Mouse (Mus musculus): ENCODE data around the gene Cd52. TPM values are rescaled to one million over a fixed set of nuclear protein-coding genes. Genes with fewer than 3 reads are reported as not detected.

Cd52 gene
- polyA plus RNA-seq, 1 experiment from 2014 or later, result 10.6 TPM

DNA sequence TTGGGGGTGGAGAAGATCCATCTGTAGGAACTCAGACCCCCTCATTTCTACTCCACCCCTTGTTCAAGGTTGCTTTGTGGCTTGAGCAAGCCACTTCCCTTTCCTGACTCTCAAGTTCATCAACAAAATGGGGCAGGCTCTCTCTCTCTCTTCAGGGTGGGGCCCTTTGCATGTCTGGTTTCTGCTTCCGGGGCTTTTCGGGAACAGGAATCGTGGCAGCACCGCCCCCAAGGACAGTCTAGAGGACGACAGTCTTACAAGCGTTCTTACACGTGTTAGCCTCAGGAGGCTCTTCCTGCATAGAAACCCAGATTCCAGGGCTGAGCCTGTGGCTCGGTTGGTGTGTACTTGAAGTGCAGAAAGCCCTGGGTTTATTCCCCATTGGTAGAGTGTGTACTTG, 22.1 kb upstream of the Cd52 start:
- Histone ChIP-seq H3K4me2 (replicated peaks) (no peak overlapping the region), H3K9ac (no peak overlapping the region), H3K27ac (no peak overlapping the region), H3K9me3 (no peaks in the 10 kb centered on the region), H3K36me3 (no peaks in the 10 kb centered on the region), H3K4me3 (no peak overlapping the region), H3K4me1 (peaks cover 11% of the 10 kb centered on the region), H3K27me3 (no peaks in the 10 kb centered on the region)
- 78% methylated on average over 8 of the region's 8 CpGs for WGBS
- no peak for ATAC-seq (ENCODE audit: low FRiP score, low read depth)

DNA sequence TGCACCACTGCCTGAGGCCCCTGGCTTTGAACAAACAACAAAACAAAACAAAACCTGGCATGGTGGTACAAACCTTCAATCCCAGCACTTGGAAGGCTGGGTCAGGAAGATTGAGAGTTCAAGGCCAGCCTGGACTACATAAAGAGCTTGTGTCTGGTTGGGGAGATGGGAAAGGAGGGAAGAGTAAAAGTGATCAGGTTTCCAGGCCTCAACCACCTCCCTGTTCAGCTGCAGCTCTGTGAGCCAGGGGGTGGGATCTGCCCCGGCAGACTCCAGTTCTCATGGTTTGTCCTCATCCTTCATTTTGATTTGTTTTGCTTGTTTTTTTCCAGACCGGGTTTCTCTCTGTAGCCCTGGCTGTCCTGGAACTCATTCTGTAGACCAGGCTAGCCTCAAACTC, 21.6 kb upstream of the Cd52 start:
- no peak for ATAC-seq (ENCODE audit: low FRiP score, low read depth)
- Histone ChIP-seq H3K27me3 (no peaks in the 10 kb centered on the region), H3K9me3 (no peaks in the 10 kb centered on the region), H3K4me1 (peaks cover 11% of the 10 kb centered on the region), H3K4me3 (no peak overlapping the region), H3K36me3 (no peaks in the 10 kb centered on the region), H3K9ac (no peak overlapping the region), H3K4me2 (replicated peaks) (no peak overlapping the region), H3K27ac (no peak overlapping the region)
- 96% methylated on average over 2 of the region's 2 CpGs for WGBS

DNA sequence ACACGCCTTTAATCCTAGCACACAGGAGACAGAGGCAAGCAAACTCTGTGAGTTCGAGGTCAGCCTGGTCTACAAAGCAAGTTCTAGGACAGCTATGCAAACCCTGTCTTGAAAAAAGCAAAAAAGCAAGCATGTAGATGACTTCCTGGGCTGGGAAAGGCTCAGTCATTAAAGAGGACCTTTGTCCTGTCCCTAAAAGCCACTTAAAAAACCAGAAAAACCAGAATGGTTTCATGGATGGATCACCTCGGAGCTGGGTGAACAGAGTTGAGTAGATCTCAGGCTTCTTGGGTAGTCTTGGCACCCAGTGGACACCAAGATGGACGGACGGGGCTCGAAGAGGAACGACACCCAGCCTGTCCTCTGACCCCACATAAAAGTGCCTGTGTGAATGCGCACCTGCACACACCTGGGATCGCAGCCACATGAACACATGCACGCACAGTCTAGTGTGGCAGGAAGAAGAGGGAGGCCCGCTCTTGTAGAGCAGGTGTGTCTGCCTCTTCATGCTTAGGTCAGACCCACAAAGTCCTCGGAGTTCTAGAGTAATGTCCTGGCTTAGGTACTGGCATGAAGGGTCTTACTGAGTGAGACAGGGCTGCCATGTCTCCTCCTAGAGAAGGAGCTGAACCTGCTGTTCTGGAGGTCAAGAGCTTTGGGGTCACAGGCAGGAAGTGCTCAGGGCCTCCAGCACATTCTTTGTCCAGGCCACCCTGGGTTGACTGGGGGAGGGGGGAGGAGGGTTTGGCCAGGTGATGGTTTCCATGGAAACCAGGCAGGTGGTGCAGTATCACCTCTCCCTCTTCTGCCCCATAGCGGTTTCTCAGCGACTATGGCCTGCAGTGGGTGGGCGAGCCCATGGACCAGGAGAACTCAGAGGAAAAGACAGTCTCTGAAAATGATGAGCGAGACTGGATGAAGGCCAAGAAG, 20.6 kb upstream of the Cd52 start:
- Histone ChIP-seq H3K9ac (no peak overlapping the region), H3K36me3 (no peaks in the 10 kb centered on the region), H3K4me3 (no peak overlapping the region), H3K4me2 (replicated peaks) (no peak overlapping the region), H3K27ac (no peak overlapping the region), H3K9me3 (no peaks in the 10 kb centered on the region), H3K4me1 (peaks cover 11% of the 10 kb centered on the region), H3K27me3 (no peaks in the 10 kb centered on the region)
- 81% methylated on average over 16 of the region's 16 CpGs for WGBS
- ATAC-seq (ENCODE audit: low FRiP score, low read depth), result no peak

DNA sequence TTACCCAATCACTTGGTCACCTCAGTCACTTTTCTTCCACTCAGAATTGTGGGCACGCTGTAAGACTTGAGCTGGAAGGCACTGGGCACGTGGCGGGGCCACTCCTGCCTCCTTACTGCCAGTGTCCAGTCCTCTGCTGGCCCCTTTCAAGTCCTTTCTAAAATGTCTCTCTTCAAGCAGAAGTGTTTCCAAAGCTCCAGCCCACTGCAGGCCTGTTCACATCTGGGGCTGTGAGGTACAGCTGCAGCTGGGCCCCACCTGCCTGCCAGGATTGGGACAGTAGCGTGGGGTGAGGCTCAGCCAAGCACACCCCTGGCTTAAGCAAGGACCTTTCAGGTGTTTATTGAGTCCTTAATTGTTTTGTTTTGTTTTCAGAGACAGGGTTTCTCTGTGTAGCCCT, 19.2 kb upstream of the Cd52 start:
- no peak overlapping the region for H3K27ac ChIP-seq
- no peaks in the 10 kb centered on the region for H3K36me3 ChIP-seq
- no peak for ATAC-seq (ENCODE audit: low FRiP score, low read depth)
- H3K9ac ChIP-seq, result no peak overlapping the region
- 85% methylated on average over 4 of the region's 4 CpGs for WGBS
- H3K27me3 ChIP-seq, result no peaks in the 10 kb centered on the region
- H3K9me3 ChIP-seq, result no peaks in the 10 kb centered on the region
- H3K4me3 ChIP-seq, result no peak overlapping the region
- peaks cover 11% of the 10 kb centered on the region for H3K4me1 ChIP-seq
- H3K4me2 ChIP-seq (replicated peaks), result no peak overlapping the region

DNA sequence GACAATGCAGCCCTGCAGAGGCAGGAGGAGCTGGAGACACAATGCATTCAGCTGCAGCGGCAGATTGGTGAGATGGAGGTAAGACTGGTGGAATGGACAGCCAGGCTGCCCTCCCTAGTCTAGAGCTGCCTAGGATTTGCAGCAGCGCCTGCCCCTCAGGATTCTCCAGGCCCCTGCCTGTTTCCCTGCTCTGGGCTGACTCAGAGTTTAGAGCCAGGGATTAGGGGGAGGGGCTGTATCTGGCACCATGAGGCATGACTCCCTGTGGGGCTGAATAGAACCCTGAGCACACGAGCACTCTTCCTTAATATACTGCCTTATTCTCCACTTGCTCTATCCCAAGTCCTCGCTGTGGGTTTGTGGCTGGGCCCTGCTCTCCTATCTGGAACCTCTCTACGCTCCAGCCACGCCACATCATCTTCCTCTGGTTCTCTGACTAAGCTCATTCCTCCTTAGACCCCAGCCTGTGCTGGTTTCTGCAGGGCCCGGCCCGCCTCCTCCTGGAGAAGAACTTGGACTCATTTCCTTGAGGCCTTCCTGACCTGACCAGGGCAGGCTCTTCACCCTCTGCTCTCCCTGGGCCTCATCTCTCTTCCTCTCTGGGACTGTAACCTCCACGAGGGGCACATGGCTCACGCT, 18.6 kb upstream of the Cd52 start:
- Histone ChIP-seq H3K9ac (0 out of 2 replicates have a peak overlapping the region, but pooled peaks have one; percentile 40), H3K9me3 (no peaks in the 10 kb centered on the region), H3K4me1 (peaks cover 11% of the 10 kb centered on the region), H3K27ac (no peak overlapping the region), H3K36me3 (no peaks in the 10 kb centered on the region), H3K27me3 (no peaks in the 10 kb centered on the region), H3K4me2 (replicated peaks) (no peak overlapping the region), H3K4me3 (no peak overlapping the region)
- 47% methylated on average over 10 of the region's 10 CpGs for WGBS
- ATAC-seq (ENCODE audit: low FRiP score, low read depth), result no peak

DNA sequence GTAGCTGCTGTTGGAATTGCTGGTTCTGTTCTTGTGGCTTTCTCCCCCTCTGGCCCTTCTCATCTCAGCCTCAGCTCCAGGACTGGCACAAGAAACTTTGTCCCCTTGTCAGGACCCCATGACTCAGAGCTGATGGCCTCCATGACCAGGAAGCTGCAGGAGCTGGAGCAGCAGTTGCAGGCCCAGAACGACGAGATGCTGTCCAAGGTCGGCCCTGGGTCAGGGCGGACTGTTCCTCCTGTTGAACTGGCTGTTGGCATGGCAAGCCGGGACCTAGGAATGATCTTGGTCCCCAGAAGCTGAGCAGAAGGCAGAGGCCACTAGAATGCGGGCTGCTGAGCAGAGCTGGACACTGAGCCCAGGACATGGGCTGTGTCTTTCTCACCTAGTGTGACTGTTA, 17.5 kb upstream of the Cd52 start:
- H3K9me3 ChIP-seq, result no peaks in the 10 kb centered on the region
- no peak for ATAC-seq (ENCODE audit: low FRiP score, low read depth)
- no peaks in the 10 kb centered on the region; the same call in 1 of the 2 replicates for H3K27me3 ChIP-seq
- peaks cover 8% of the 10 kb centered on the region; the same call in 1 of the 2 replicates for H3K4me1 ChIP-seq
- no peak overlapping the region for H3K9ac ChIP-seq
- H3K4me3 ChIP-seq, result no peak overlapping the region
- no peak overlapping the region for H3K4me2 ChIP-seq (replicated peaks)
- 78% methylated on average over 6 of the region's 6 CpGs for WGBS
- no peak overlapping the region for H3K27ac ChIP-seq
- H3K36me3 ChIP-seq, result no peaks in the 10 kb centered on the region

DNA sequence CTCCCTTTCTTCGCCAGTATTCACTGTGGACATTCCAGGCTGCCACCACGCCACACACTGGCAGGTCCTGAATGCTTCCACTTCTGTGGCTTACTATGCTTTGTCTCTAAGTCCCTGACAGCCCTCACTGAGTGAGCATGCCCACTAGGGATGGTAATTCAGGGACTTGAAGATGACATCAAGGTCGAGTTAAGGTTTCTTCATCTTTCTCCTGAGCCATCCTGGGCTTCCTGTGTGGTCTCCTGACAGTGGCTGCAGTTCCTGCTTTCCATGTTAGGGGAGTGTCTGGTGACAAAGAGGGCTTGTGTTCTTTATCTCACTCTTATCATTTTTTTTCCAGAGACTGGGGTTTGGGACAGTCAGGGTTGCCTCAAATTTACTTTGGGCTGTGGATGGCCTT, 15.8 kb upstream of the Cd52 start:
- H3K4me3 ChIP-seq, result no peak overlapping the region
- no peaks in the 10 kb centered on the region for H3K9me3 ChIP-seq
- H3K27ac ChIP-seq, result no peak overlapping the region
- no peak for ATAC-seq (ENCODE audit: low FRiP score, low read depth)
- 0 out of 2 replicates have a peak overlapping the region, but pooled peaks have one; percentile 4 for H3K9ac ChIP-seq
- no peak overlapping the region for H3K4me2 ChIP-seq (replicated peaks)
- H3K36me3 ChIP-seq, result no peaks in the 10 kb centered on the region
- peaks cover 8% of the 10 kb centered on the region; the same call in 1 of the 2 replicates for H3K4me1 ChIP-seq
- 52% methylated on average over 3 of the region's 3 CpGs for WGBS
- no peaks in the 10 kb centered on the region; the same call in 1 of the 2 replicates for H3K27me3 ChIP-seq

DNA sequence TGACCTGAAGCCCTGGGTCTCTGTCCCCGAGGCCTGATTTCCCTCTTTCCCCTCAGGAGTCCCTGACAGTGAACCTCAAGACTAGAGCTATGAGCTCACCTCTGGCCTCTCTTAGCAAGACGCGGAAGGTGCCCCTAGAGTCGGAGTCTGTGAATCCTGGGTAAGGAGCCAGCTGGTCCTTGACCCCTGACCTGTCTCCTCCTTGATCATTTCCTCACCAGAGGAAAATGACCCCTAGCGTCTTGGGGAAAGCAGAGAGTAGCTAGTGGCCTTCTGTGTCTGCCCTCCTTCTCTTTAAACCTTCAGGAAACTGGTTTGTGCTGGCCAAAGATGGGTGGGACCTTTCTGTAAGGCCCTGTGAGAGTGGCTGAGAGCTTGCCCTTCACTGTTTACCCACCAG, 13.3 kb upstream of the Cd52 start:
- no peaks in the 10 kb centered on the region for H3K36me3 ChIP-seq
- H3K4me3 ChIP-seq, result no peak overlapping the region
- no peak overlapping the region for H3K4me2 ChIP-seq (replicated peaks)
- H3K4me1 ChIP-seq, result peaks cover 1% of the 10 kb centered on the region; the same call in 1 of the 2 replicates
- no peak overlapping the region for H3K9ac ChIP-seq
- H3K27me3 ChIP-seq, result no peaks in the 10 kb centered on the region; the same call in 1 of the 2 replicates
- H3K9me3 ChIP-seq, result no peaks in the 10 kb centered on the region
- H3K27ac ChIP-seq, result no peak overlapping the region
- no peak for ATAC-seq (ENCODE audit: low FRiP score, low read depth)
- 19% methylated on average over 5 of the region's 5 CpGs for WGBS

DNA sequence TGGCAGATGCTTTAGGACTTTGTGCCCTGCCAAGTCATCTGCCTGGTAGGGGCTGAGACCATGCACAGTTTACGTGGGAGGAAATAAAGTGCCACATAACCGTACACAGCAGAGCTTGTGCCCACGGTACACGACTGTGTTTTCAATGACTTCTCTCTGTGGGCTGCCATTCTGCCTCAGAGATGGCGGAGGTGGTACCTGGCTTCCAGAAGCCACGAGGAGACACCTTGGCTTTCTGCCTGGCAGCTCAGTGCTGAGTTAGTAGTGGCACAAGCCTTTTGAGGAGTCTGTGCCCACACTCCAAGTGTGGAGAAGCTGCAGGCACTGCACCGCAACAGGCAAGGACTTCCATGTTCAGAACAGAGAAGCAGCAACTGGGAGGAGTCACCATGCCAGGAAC, 12.8 kb upstream of the Cd52 start:
- Histone ChIP-seq H3K9ac (no peak overlapping the region), H3K4me3 (no peak overlapping the region), H3K27ac (no peak overlapping the region), H3K4me1 (peaks cover 5% of the 10 kb centered on the region; the same call in 1 of the 2 replicates), H3K36me3 (no peaks in the 10 kb centered on the region), H3K9me3 (no peaks in the 10 kb centered on the region), H3K4me2 (replicated peaks) (no peak overlapping the region), H3K27me3 (no peaks in the 10 kb centered on the region; the same call in 1 of the 2 replicates)
- ATAC-seq (ENCODE audit: low FRiP score, low read depth), result no peak
- 79% methylated on average over 7 of the region's 7 CpGs for WGBS

DNA sequence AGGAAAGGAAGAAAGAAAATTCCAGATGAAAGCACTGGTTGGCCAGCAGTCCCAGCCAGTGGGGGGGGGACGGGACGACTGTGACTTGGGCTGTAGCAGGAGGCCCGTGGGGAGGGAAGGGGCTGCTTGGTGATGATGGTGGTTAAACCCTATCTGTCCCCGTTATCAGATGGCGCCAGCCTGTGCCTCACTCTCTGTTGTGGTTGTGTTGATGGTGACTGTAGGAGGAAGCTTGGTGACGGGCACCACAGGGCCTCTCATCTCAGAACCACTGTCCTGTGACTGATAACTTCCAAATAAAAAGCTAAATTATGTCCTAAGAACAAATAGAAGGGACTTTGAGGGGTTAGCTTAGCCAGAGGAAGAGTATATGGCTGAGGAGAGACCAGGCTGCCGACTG, 11.2 kb upstream of the Cd52 start:
- Histone ChIP-seq H3K4me3 (no peak overlapping the region), H3K9ac (no peak overlapping the region), H3K4me2 (replicated peaks) (no peak overlapping the region), H3K27me3 (no peaks in the 10 kb centered on the region; the same call in 1 of the 2 replicates), H3K36me3 (no peaks in the 10 kb centered on the region), H3K27ac (no peak overlapping the region), H3K4me1 (peaks cover 5% of the 10 kb centered on the region; the same call in 1 of the 2 replicates), H3K9me3 (no peaks in the 10 kb centered on the region)
- WGBS, result 76% methylated on average over 7 of the region's 7 CpGs
- ATAC-seq (ENCODE audit: low FRiP score, low read depth), result no peak

DNA sequence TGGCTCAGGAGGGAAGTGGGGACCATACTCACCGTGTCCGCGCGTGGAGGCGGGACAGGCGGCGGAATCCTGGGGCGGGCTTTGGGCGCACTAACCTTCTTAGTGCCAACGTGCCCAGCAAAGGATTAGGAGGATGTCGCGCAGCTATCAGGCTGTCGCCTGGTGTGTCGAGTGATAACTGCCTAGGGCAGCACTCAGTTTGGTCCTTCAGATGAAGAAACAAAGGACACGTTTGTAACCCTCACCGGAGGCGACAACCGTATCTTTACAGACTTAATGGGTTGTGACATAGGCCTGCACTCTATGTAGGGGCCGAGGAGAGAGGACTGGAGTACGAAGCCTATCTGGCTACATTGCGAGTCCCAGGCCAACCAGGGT, 7.8 kb upstream of the Cd52 start:
- H3K9me3 ChIP-seq, result no peaks in the 10 kb centered on the region
- WGBS, result 5% methylated on average over 21 of the region's 21 CpGs
- H3K4me1 ChIP-seq, result peaks cover 5% of the 10 kb centered on the region; the same call in 1 of the 2 replicates
- H3K27ac ChIP-seq, result no peak overlapping the region
- ATAC-seq (ENCODE audit: low FRiP score, low read depth), result peak; percentile 67
- H3K4me2 ChIP-seq (replicated peaks), result peak overlapping the region; percentile 67
- no peaks in the 10 kb centered on the region for H3K36me3 ChIP-seq
- no peaks in the 10 kb centered on the region for H3K27me3 ChIP-seq
- peak overlapping the region; percentile 76 for H3K4me3 ChIP-seq
- peak overlapping the region; percentile 75 for H3K9ac ChIP-seq

DNA sequence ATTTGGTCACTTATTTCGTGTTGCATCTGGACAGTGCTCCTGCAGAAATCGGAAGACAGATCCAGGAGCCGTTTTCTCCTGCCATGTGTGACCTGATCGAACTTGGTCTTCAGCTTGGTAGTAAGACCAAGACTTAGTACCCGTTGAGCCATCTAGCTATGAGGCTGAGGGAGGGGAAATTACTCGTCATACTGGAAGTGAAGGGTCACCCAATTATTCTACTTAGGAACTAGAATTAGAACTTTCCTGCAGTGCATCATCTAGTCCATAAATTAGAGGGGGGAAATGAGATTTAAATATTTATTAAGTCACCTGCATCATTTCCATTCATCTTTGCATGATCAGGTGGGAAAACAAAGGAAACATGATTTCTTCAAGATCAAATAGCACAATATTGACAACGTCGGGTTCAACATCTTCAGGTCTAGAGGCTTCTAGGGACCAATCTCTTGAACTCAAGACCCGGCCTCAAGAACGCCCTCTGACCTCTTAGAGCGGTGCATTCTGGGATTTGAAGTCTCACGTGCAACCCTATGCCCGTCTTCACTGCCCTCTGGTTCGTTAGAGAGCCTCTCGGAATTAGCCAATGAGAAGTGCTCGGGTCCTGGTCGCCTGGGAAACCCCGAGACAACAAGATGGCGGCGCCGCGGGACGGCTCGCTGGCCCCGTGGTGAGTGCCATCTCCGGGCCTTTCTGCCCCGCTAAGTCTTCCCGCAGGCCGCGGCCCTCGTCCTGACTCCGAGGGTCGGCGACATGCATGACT, 7.3 kb upstream of the Cd52 start, which contains the start of gene Ubxn11:
TSS of gene Ubxn11 (plus strand) at position 592 of the 763 bp plus-strand sequence.
- Histone ChIP-seq H3K4me2 (replicated peaks) (peak within 1 kb of the TSS; percentile 67), H3K4me3 (peak within 1 kb of the TSS; percentile 76), H3K9ac (peak within 1 kb of the TSS; percentile 75), H3K9me3 (no peaks in the 10 kb centered on the region), H3K27me3 (no peaks in the 10 kb centered on the region), H3K27ac (no peak within 1 kb of the TSS), H3K36me3 (no peaks in the 10 kb centered on the region), H3K4me1 (peaks cover 5% of the 10 kb centered on the region; the same call in 1 of the 2 replicates)
- peak; percentile 96 for ATAC-seq (ENCODE audit: low FRiP score, low read depth)
- 18% methylated on average over 34 of the region's 34 CpGs for WGBS
